Mouse (Mus musculus): ENCODE measurements around the gene Gm20388.

GRCm38 (mm10) chr8:124294900-124295299 lies 4384.3 kb downstream of the Gm20388 start:
- TF ChIP-seq EP300 (IDR thresholded peaks at IDR 0.05; ENCODE audit: low read depth) (no peak), CTCF (IDR thresholded peaks at IDR 0.05; ENCODE audit: low read depth) (no peak)

All from liver, embryonic 14.5 days (tissue).